Mouse (Mus musculus) cerebellum, adult 9-11 months (tissue): ENCODE measurements at regions not wholly inside any gene's neighbourhood (a gene's known extent, or its start where the extent isn't known, plus 50 kb on each side); places are given as distances from the start of the nearest gene placed in this dataset.

Source experiments
- DNase-seq: peaks from one replicate; pipeline ENCODE4 v3.0.0; 2022

GRCm38 (mm10) chr3:119653007-119653565, 131.2 kb downstream of the Ptbp2 start:
- no peak for DNase-seq

DNA sequence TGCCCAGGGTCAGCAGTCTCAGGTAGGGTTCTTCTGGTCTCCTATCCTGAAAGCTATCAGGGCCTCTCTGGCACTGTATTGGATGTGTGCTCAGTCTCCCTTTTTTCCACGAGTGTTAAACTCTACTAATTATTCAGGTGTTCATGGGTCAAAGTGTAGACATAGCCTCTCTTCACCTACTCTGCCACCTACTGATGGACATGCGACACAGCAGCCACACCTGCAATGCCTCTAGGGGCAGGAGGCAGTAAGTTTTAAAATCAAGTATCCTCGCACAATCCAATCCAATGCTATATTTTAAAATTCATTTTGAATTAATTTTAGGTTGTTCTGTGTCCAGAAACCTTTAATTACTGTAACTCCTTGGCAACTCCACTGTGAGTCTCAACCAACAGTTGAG, 145.6 kb downstream of the Ptbp2 start:
- no peak for DNase-seq

DNA sequence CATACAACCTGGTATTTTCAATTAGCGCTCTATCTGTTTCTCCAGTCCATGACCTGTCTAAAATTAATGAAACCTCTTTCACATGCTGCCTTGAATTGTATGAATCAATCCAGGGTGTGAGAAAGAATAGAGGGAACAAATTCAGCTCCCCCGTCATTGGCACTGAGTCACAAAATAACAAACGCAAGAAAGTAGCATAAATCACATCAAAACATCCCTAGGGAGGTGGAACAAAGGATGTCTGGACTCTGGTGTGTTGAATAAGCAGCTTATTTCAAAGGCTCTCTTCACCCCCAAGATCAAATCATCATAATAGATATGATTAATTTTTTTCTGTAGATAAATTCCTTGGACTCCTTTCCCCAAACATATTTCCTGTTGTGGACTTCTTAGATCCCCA, 148.6 kb downstream of the Ptbp2 start:
- DNase-seq, result no peak

- no peak for DNase-seq
Observed at GRCm38 (mm10) chr3:119633516-119633915, 150.8 kb downstream of the Ptbp2 start.

- no peak for DNase-seq
Observed at GRCm38 (mm10) chr3:119606116-119606515, 178.2 kb downstream of the Ptbp2 start.

- DNase-seq, result no peak
Observed at GRCm38 (mm10) chr3:119588872-119589416, 195.3 kb downstream of the Ptbp2 start.

DNA sequence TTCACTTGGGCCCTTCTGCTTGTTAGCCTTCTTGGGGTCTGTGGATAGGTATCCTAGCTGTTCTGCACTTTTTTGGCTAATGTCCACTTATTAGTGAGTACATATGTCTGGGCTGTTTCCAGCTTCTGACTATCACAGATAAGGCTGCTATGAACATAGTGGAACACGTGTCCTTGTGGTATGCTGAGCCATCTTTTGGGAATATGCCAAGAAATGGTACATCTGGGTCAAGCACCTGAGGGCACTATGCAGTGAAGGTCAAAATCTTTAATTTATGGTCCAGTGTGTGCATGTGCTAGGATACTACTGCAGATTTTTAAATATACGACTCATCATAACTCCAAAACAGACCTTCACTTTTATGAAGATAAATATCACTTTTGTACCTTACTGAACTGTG, 196.3 kb downstream of the Ptbp2 start:
- DNase-seq, result no peak

GRCm38 (mm10) chr3:119575516-119575915, 208.8 kb downstream of the Ptbp2 start:
- no peak for DNase-seq

- no peak for DNase-seq
Observed at GRCm38 (mm10) chr3:119537884-119538283, 246.4 kb downstream of the Ptbp2 start.

DNA sequence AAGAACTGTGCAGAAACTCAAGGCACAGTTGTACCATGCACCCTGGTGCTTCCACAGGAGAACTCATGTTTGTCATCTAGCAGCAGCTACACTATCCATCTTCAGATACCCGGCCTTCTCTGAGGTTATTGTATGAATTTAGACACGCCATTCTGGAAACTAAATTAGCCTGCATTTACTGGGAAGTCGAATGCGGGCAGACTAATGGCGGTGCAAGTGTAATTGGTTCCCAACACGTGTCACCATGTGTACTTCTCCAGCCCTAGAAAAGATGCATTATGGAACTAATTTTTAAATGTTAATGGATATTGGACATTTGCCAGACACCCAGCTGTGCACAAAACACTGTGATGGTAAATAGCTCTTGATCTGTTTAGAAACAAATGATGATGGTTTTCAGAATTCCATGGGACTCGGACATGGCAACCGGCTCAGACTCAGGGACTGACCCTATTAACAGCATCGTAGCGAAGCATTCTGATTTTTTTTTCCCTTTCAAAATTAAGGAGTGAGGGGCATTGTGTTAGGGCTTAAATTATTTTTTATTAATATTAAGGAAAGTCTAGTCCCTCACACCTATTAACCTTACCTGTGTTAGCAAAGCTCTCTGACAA, 259.6 kb downstream of the Ptbp2 start:
- DNase-seq, result no peak

- DNase-seq, result no peak
Observed at GRCm38 (mm10) chr3:119512596-119512995, 271.7 kb downstream of the Ptbp2 start.

GRCm38 (mm10) chr3:119509132-119509531, 275.1 kb downstream of the Ptbp2 start:
- no peak for DNase-seq

DNA sequence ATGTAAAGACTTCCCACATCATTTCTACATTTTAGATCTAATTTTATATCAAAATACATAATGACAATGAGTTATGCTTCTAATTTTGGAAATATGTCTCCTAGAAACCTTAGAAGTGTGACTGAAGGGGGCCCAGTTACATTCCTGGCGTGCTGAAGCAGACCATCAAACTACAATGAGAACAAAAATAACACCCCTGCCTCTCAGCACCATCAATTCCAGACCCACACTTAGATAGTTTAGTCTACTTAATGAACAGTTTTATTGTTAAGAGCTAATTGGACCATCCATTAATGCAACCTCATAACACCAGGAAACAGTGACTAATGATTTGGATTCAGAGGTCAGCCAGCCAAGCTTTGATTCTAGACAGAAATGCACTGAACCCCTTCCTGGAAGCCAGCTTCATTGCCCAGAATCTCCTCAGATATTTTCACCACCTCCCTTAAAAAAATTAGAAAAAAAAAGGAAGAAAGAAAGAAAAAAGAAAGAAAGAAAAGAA, 280.7 kb downstream of the Ptbp2 start:
- DNase-seq, result no peak

DNA sequence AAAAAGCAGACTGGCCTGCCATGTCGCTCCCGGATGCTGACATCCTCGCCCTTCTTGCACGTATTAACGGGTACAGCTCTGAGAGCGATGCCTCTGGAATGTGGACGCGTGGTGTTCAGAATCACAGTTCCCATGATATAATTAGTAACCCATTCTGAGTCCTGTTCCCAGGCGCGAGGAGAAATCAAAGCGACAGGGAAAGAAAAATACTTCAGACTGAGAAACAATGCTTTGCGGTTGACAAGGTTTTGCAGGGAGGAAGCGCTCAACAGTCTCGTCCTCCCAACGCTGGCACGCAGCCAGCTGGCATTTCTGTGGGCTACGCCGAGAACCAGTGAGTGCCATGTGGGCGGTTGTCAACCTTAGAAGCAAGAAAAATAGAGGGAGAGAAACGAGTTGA, 285.6 kb downstream of the Ptbp2 start:
- peak; percentile 52 for DNase-seq

GRCm38 (mm10) chr3:119497880-119498279, 286.4 kb downstream of the Ptbp2 start:
- no peak for DNase-seq

DNA sequence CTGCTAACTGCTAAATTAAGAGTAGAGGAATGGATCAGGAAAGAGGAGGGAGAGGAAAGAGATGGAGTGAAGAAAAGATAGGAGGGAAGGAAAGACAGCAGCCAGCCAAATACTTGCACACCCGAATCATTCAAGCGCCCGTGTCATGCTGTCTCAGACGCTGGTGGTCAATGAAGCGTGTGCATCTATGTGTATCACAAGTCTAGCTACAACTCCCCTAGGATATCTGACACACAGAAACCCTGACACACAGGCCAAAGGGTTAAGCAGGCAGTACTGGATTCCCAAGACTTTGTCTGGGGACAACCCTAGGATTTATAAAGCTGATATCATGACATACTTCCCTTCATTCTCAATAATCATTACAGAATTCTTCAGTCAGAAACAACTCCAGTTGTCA, 289.7 kb downstream of the Ptbp2 start:
- no peak for DNase-seq

DNA sequence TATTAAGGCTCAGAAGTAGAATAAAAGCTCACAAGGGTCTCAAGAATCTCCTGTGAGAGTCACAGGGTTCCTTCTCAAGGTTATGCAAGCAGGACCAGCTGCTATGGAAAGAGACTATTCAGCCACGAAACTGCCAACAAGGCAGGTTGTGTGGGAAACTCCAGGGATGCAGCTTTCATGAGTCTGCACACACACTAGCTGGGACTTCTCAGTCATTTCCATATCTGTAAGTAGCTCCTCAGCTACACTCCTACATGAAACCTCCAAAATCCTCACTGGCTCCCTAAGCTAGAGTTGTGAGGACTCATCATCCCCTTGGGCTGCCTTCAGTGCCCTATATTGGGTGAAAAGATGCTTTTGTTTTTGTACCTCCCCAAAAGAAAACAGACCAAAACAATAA, 291.6 kb downstream of the Ptbp2 start:
- DNase-seq, result no peak

DNA sequence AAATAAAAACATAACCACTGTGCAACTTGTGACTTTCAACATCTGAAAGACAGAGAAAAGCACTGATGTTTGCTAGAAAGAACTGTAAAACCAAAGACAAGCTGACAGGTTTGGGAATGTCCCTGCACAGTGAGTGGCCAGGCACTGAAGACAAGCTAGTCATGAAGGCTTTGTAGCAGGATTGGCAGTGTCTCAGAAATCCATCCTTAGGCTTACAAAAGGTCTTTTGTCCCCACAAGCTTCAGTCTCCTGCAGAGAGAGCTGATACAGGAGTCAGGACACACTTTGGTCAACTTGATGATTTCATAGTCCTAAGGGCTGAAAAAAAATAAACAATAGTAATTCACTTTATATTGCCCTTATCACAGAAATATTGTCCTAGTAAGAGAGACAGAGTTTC, 294.9 kb downstream of the Ptbp2 start:
- no peak for DNase-seq
